Mouse (Mus musculus) thymus, adult 2 months (tissue): Measurements from ENCODE around the gene Ttll8.

Experiments used
- CTCF ChIP-seq: fragments of 200-500 bp; IDR thresholded peaks from 2 replicates; pipeline ENCODE4 v1.5.1; 2012; ENCODE audit warnings: mild to moderate bottlenecking, control low read depth, low read length, moderate library complexity, borderline replicate concordance; ENCODE audit not compliant: control insufficient read depth, poor library complexity, insufficient read depth; ENCODE audit errors: extremely low read depth
- POLR2A ChIP-seq: fragments of 200-500 bp; IDR thresholded peaks from 2 replicates; pipeline ENCODE4 v1.6.1; 2012; ENCODE audit warnings: mild to moderate bottlenecking, low read length, control low read depth, moderate library complexity; ENCODE audit not compliant: control insufficient read depth, poor library complexity, insufficient read depth; ENCODE audit errors: extremely low read depth

- 0 out of 2 replicates have a peak, but pooled peaks have one; percentile 9 for TF ChIP-seq CTCF
- 0 out of 2 replicates have a peak, but pooled peaks have one; percentile 18 for TF ChIP-seq POLR2A
These were observed 90.5 kb downstream of the Ttll8 start for GRCm38 (mm10) chr15:88863695-88864231.
